Mouse (Mus musculus) lung, adult 2 months (tissue): ENCODE data around the gene T.

ENCODE experiments used
- CTCF ChIP-seq: fragments of 200-500 bp; IDR thresholded peaks from 2 replicates; pipeline ENCODE4 v1.5.1; 2011; ENCODE audit warnings: mild to moderate bottlenecking, low read length, control low read depth; ENCODE audit not compliant: insufficient read depth
- POLR2A ChIP-seq: fragments of 200-500 bp; IDR thresholded peaks from 2 replicates; pipeline ENCODE4 v1.6.1; 2011; ENCODE audit warnings: low read depth, mild to moderate bottlenecking, control low read depth, low read length, borderline replicate concordance; ENCODE audit errors: extremely low read depth

DNA sequence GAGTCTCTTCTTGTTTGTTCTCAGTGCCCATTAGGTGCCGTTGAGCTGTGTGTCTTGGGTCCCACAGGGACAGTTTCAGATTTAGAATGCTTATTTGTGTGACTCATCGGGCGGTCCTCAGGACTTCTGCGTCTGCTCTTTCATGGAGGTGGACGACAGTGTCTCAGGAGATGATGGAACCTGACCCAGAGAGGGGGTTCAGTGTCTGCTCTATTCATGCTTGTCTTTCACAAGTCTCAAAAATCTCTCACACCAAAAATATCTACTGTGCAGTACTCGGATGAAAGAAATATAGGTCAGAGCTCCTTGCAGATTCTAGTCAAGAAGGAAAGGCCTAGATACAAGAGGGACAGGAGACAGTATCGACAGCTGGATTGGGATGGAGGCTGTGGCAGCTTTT is 48.7 kb downstream of the T start:
- no peak for TF ChIP-seq CTCF
- TF ChIP-seq POLR2A = no peak
